Mouse (Mus musculus) forebrain, embryonic 11.5 days (tissue): ENCODE results near the gene Prkce. TPM values are rescaled to one million over a fixed set of nuclear protein-coding genes. Genes with fewer than 3 reads are reported as not detected.

ENCODE experiments used
- ATAC-seq: fragments of 200-750 bp; cut with Nextera tagmentation; replicated peaks from 2 replicates; pipeline ENCODE4 v1.8.0; 2017; ENCODE audit warnings: moderate TSS enrichment; ENCODE audit not compliant: low FRiP score
- DNase-seq: peaks from one replicate; pipeline ENCODE4 v3.0.0-alpha.2; 2017; ENCODE audit warnings: low spot score
- H3K27ac ChIP-seq: fragments of 300-500 bp; sonication (generic); 2 replicates; pipeline ENCODE4 v1.5.1; 2014; ENCODE audit warnings: low read depth, low read length
- H3K27me3 ChIP-seq: fragments of 300-500 bp; sonication (generic); 2 replicates; pipeline ENCODE4 v1.6.1; 2014; ENCODE audit warnings: mild to moderate bottlenecking, low read length, mixed read lengths; ENCODE audit not compliant: control insufficient read depth, insufficient read depth
- H3K36me3 ChIP-seq: fragments of 300-500 bp; sonication (generic); 2 replicates; pipeline ENCODE4 v1.6.1; 2014; ENCODE audit warnings: mild to moderate bottlenecking, low read length, moderate library complexity, mixed read lengths; ENCODE audit not compliant: control insufficient read depth, insufficient read depth
- H3K4me1 ChIP-seq: fragments of 300-500 bp; sonication (generic); replicated peaks from 2 replicates; pipeline ENCODE4 v1.6.1; 2014; ENCODE audit warnings: low read length, mixed read lengths; ENCODE audit not compliant: control insufficient read depth, insufficient read depth
- H3K4me2 ChIP-seq: fragments of 300-500 bp; sonication (generic); 2 replicates; pipeline ENCODE4 v1.6.1; 2014; ENCODE audit warnings: low read depth, mild to moderate bottlenecking, low read length, moderate library complexity, mixed read lengths; ENCODE audit not compliant: severe bottlenecking
- H3K4me3 ChIP-seq: fragments of 300-500 bp; sonication (generic); 2 replicates; pipeline ENCODE4 v1.5.1; 2014; ENCODE audit warnings: low read depth, low read length
- H3K9ac ChIP-seq: fragments of 300-500 bp; sonication (generic); 2 replicates; pipeline ENCODE4 v1.6.1; 2014; ENCODE audit warnings: low read length
- H3K9me3 ChIP-seq: fragments of 300-500 bp; sonication (generic); 2 replicates; pipeline ENCODE4 v1.6.1; 2016; ENCODE audit warnings: low read length, mixed read lengths; ENCODE audit not compliant: control insufficient read depth
- WGBS: fragments of 180-500 bp; shearing (Covaris S2); extraction: QIAGEN DNeasy Blood & Tissue Kit; methylation state at CpG from one replicate; pipeline ENCODE4 v1.1.7; 2014; 5-methylcytosine and 5-hydroxymethylcytosine counted together
- polyA plus RNA-seq: library from polyadenylated mRNA; unstranded; fragments of >200 nt; fragmentation: Nextera tagmentation; extraction: Ambion mirVana; gene quantifications from 2 replicates; pipeline ENCODE4 v1.2.1, GENCODE M21; 2014

Gene Prkce
- polyA plus RNA-seq, 1 experiment from 2014 or later: 6.0 TPM

DNA sequence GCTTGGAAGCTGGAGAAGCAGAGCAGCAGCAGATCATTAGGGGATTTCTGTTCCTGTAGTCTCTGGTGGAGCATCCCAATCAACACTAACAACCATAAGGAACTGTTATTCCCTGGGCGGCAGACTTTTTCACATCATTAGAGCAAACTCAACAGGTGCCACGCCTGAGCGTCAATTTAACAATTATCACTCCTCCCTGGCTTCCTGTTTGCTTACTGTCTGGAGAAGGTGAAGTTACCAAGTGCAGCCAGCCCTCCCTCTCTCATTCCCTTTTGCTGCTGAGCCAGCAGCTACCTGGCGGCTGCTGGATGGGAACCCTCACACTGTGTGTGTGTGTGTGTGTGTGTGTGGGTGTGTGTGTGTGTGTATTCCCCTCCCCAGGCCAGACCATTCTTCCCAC, 149.6 kb downstream of the Prkce start:
- no peak for ATAC-seq
- H3K4me3 ChIP-seq: no peak overlapping the region
- H3K27ac ChIP-seq: no peak overlapping the region
- DNase-seq: no peak
- H3K27me3 ChIP-seq: no peaks in the 10 kb centered on the region
- no peaks in the 10 kb centered on the region for H3K36me3 ChIP-seq
- H3K4me1 ChIP-seq: no peaks in the 10 kb centered on the region
- H3K9ac ChIP-seq: no peak overlapping the region
- H3K4me2 ChIP-seq: no peak overlapping the region
- no peaks in the 10 kb centered on the region for H3K9me3 ChIP-seq
- WGBS: 87% methylated on average over 4 of the region's 4 CpGs

DNA sequence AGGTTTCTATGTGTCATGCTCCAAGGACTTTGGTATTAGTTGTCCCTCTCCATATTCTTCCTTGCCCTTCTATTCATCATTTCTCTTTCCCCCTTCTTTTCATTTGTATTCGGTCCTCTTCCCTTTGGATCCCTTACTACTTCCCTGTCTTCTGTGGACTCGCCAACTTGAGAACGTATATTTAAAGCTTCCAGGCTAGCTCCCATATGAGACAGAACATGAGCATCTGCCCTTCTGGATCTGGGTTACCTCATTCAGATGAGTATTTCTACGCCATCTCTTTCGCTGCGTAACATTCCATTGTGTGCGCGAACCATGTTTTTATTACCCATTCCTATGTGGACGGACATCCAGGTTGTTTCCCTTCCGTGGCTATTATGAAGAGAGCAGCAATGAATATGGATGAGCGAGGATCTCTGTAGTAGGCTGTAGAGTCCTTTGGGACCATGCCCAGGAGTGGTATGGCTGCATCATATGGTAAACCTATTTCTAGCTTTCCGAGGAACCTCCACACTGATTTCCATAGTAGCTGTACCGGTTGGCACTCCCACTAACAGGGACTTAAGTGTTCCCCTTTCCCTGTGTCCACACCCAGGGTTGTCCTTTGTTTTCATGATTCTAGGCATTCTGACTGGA, 152.5 kb downstream of the Prkce start:
- DNase-seq (no peak), ATAC-seq (no peak)
- WGBS: 95% methylated on average over 13 of the region's 13 CpGs
- H3K4me3 ChIP-seq: no peak overlapping the region
- no peak overlapping the region for H3K9ac ChIP-seq
- H3K9me3 ChIP-seq: no peaks in the 10 kb centered on the region
- no peak overlapping the region for H3K27ac ChIP-seq
- H3K4me1 ChIP-seq: no peaks in the 10 kb centered on the region
- H3K36me3 ChIP-seq: no peaks in the 10 kb centered on the region
- H3K27me3 ChIP-seq: no peaks in the 10 kb centered on the region
- H3K4me2 ChIP-seq: no peak overlapping the region

DNA sequence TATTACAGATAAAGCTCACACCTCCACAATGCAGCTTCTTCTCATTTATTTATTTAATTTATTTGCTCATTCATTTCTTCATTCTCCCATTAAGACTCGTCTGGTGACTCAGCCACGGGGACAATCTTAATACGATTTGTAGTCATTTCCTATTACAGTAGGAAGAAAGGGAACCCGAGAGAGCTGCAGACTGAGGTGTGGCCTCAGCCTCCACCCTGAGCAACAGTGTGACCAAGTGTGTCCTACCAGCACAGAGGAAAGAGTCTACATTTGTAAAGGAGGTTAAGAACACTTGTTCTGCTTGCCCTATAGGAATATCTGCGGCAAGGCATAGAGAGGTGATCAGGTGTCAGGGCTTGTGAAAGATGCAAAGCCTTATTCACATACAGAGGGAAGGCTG, 155.3 kb downstream of the Prkce start:
- no peak overlapping the region for H3K9ac ChIP-seq
- ATAC-seq: no peak
- DNase-seq: no peak
- no peak overlapping the region for H3K27ac ChIP-seq
- H3K4me1 ChIP-seq: no peaks in the 10 kb centered on the region
- H3K36me3 ChIP-seq: no peaks in the 10 kb centered on the region
- H3K4me3 ChIP-seq: no peak overlapping the region
- 86% methylated on average over 5 of the region's 5 CpGs for WGBS
- no peaks in the 10 kb centered on the region for H3K27me3 ChIP-seq
- H3K4me2 ChIP-seq: no peak overlapping the region
- H3K9me3 ChIP-seq: no peaks in the 10 kb centered on the region

DNA sequence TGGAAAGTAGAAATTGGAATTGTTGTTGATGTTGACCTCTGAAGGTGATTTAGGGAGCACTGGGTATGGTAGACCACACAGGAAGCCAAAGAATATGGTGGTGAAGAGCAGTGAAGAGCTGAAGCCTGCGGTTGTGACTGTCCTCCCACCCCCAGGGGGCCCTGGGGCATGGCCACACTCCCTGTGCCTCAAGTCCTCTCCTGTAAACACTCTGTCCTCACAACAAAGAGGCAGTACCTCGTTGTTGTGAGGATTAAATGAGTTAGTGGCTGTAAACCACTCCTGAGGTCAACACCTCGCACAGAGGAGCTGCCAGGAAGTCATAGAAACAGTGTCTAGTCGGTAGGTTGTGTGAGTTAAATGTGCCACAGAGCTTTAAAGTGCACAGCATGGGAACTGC, 155.7 kb downstream of the Prkce start:
- Histone ChIP-seq H3K4me1 (no peaks in the 10 kb centered on the region), H3K27me3 (no peaks in the 10 kb centered on the region), H3K36me3 (no peaks in the 10 kb centered on the region), H3K9me3 (no peaks in the 10 kb centered on the region), H3K4me3 (no peak overlapping the region), H3K27ac (no peak overlapping the region), H3K9ac (no peak overlapping the region), H3K4me2 (no peak overlapping the region)
- 59% methylated on average over 4 of the region's 4 CpGs for WGBS
- DNase-seq (no peak), ATAC-seq (no peak)

DNA sequence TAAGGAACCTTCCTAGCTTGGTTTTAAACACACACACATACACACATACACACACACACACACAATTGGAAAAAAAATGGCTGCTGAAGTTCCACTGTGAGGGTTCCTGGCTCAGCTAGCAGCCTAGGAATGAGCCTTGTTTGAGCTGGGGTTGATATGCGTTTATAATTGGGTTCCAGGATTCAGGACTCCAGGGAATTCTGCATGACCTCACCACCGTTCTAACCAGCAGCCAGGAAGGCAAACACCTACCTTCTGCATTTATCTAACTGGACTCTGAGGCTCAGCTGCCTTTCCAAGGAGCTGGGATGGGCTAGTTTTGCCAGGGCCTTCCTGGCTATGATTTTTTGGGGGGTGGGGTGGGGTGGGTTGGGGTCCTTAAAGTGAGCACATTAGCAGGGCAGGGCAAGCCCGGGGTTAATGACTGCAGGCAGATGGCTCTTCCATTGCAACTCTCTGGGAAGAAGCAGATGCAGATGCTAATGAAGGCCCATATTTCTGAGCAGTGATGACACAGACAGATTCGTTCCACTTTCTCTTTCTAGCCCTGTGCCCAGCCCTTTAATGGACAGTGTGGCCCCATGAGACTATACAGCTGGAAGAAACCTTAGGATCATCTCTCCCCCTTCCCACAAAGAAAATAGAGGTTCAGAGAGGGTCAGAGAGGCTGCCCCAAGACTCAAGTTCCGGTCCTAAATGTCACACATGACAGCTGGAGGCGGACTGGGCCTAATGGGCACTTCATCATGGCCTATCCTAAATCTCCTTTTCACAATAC, 156.5 kb downstream of the Prkce start:
- H3K36me3 ChIP-seq: no peaks in the 10 kb centered on the region
- 78% methylated on average over 6 of the region's 6 CpGs for WGBS
- H3K9ac ChIP-seq: no peak overlapping the region
- H3K27ac ChIP-seq: no peak overlapping the region
- H3K4me2 ChIP-seq: no peak overlapping the region
- H3K27me3 ChIP-seq: no peaks in the 10 kb centered on the region
- ATAC-seq (no peak), DNase-seq (no peak)
- H3K4me3 ChIP-seq: no peak overlapping the region
- H3K9me3 ChIP-seq: no peaks in the 10 kb centered on the region
- no peaks in the 10 kb centered on the region for H3K4me1 ChIP-seq

DNA sequence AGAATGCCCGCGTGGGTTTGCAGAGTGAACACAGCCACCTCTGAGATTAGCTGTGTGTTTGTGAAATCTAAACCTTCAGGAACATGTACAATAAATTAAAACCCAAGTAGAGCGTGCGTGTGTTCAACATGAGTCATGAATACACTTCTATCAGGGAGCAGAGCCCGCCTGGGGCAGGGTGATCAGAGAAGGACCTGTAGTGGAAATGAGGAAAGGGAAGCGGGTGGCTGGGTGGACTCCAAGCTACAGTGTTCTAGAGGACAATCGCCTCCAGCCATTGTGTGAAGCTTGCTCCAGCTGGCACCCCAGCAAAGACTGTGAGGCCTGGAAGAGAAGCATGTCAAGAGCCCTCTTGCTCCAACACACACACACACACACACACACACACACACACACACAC, 157.2 kb downstream of the Prkce start:
- H3K27me3 ChIP-seq: no peaks in the 10 kb centered on the region
- H3K9ac ChIP-seq: no peak overlapping the region
- H3K9me3 ChIP-seq: no peaks in the 10 kb centered on the region
- H3K4me2 ChIP-seq: no peak overlapping the region
- no peak overlapping the region for H3K4me3 ChIP-seq
- DNase-seq: no peak
- 91% methylated on average over 7 of the region's 7 CpGs for WGBS
- H3K27ac ChIP-seq: no peak overlapping the region
- no peaks in the 10 kb centered on the region; the same call in 1 of the 2 replicates for H3K4me1 ChIP-seq
- no peak for ATAC-seq
- no peaks in the 10 kb centered on the region for H3K36me3 ChIP-seq

DNA sequence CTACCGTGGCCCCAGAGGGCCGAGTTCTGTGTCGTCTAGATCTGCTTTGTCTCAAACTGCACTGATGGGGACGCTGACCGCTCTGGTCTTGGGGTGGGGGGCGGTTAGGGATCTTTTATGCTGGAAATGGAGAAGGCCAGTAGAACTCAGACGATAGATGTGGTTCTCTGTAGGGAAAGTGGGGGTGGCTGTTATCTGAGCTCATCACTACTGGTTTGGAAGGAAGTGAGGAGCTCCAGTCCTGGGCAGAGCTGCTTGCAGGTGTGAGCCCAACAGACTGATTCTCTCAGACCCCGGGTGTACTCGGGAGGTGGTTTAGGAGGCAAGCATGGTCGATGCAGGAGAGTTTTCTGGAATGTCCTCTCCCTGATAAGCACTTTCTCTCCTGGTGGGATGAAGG, 157.7 kb downstream of the Prkce start:
- Histone ChIP-seq H3K27me3 (no peaks in the 10 kb centered on the region), H3K4me3 (no peak overlapping the region), H3K27ac (no peak overlapping the region), H3K9me3 (no peaks in the 10 kb centered on the region), H3K9ac (no peak overlapping the region), H3K36me3 (no peaks in the 10 kb centered on the region), H3K4me2 (no peak overlapping the region), H3K4me1 (no peaks in the 10 kb centered on the region; the same call in 1 of the 2 replicates)
- 84% methylated on average over 10 of the region's 10 CpGs for WGBS
- no peak for DNase-seq
- no peak for ATAC-seq

DNA sequence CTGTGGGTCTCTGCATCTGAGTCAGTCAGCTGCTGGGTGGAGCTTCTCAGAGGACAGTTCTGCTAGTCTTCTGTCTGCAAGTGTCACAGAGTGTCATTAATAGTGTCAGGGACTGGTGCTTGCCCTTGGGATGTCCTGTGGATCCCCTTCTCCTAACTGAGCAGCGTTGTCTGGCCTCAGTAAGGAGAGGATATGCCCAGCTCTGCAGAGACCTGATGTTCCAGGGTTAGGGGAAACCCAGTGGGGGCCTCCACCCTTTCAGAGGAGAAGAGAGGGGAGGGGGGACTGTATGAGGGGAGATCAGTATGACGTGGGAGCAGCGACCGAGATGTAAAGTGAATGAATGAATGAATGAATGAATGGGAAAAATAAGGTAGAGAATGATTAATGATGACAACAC, 160.4 kb downstream of the Prkce start:
- 83% methylated on average over 4 of the region's 4 CpGs for WGBS
- Histone ChIP-seq H3K4me3 (no peak overlapping the region), H3K4me2 (no peak overlapping the region), H3K4me1 (no peaks in the 10 kb centered on the region; the same call in none of the 2 replicates), H3K27ac (no peak overlapping the region), H3K27me3 (no peaks in the 10 kb centered on the region), H3K9ac (no peak overlapping the region), H3K36me3 (no peaks in the 10 kb centered on the region), H3K9me3 (no peaks in the 10 kb centered on the region)
- DNase-seq (no peak), ATAC-seq (no peak)
